Mouse (Mus musculus) heart, embryonic 11.5 days (tissue): ENCODE measurements at regions not wholly inside any gene's neighbourhood (a gene's known extent, or its start where the extent isn't known, plus 50 kb on each side); places are given as distances from the start of the nearest gene placed in this dataset.
A peak's percentile ranks its signal among the peaks of the same experiment; 100 is the strongest.

Experiments used
- ATAC-seq: fragments of 200-750 bp; cut with Nextera tagmentation; replicated peaks from 2 replicates; pipeline ENCODE4 v1.8.0; 2017; ENCODE audit warnings: moderate library complexity; ENCODE audit not compliant: insufficient number of reproducible peaks, low FRiP score, low TSS enrichment
- H3K27ac ChIP-seq: fragments of 300-500 bp; sonication (generic); 2 replicates; pipeline ENCODE4 v1.5.1; 2014; ENCODE audit warnings: mild to moderate bottlenecking, low read depth, low read length
- H3K27me3 ChIP-seq: fragments of 300-500 bp; sonication (generic); 2 replicates; pipeline ENCODE4 v1.6.1; 2014; ENCODE audit warnings: mild to moderate bottlenecking, low read length, mixed read lengths; ENCODE audit not compliant: control insufficient read depth, insufficient read depth
- H3K36me3 ChIP-seq: fragments of 300-500 bp; sonication (generic); 2 replicates; pipeline ENCODE4 v1.6.1; 2014; ENCODE audit warnings: mild to moderate bottlenecking, low read length, moderate library complexity, mixed read lengths; ENCODE audit not compliant: control insufficient read depth, insufficient read depth
- H3K4me1 ChIP-seq: fragments of 300-500 bp; sonication (generic); 2 replicates; pipeline ENCODE4 v1.6.1; 2014; ENCODE audit warnings: low read length; ENCODE audit not compliant: control insufficient read depth, insufficient read depth
- H3K4me2 ChIP-seq: fragments of 300-500 bp; sonication (generic); 2 replicates; pipeline ENCODE4 v1.6.1; 2014; ENCODE audit warnings: mild to moderate bottlenecking, moderate library complexity
- H3K4me3 ChIP-seq: fragments of 300-500 bp; sonication (generic); 2 replicates; pipeline ENCODE4 v1.5.1; 2014; ENCODE audit warnings: low read depth, low read length
- H3K9ac ChIP-seq: fragments of 300-500 bp; sonication (generic); 2 replicates; pipeline ENCODE4 v1.6.1; 2014; ENCODE audit warnings: mild to moderate bottlenecking, low read depth, low read length, moderate library complexity
- H3K9me3 ChIP-seq: fragments of 300-500 bp; sonication (generic); replicated peaks from 2 replicates; pipeline ENCODE4 v1.6.1; 2016; ENCODE audit warnings: low read length; ENCODE audit not compliant: control insufficient read depth
- WGBS: fragments of 180-500 bp; shearing (Covaris S2); extraction: QIAGEN DNeasy Blood & Tissue Kit; methylation state at CpG from one replicate; pipeline ENCODE4 v1.1.7; 2014; ENCODE audit not compliant: insufficient replicate concordance; 5-methylcytosine and 5-hydroxymethylcytosine counted together

GRCm38 (mm10) chr4:142329600-142329999, 90.4 kb upstream of the Kazn start:
- Histone ChIP-seq H3K36me3 (no peaks in the 10 kb centered on the region), H3K9me3 (no peaks in the 10 kb centered on the region), H3K4me3 (no peak overlapping the region), H3K4me2 (no peak overlapping the region), H3K27me3 (no peaks in the 10 kb centered on the region), H3K9ac (no peak overlapping the region), H3K4me1 (no peaks in the 10 kb centered on the region), H3K27ac (no peak overlapping the region)
- 84% methylated on average over 2 of the region's 2 CpGs for WGBS
- ATAC-seq, result no peak

GRCm38 (mm10) chr4:142326511-142326910, 87.3 kb upstream of the Kazn start:
- no peak overlapping the region for H3K4me2 ChIP-seq
- no peaks in the 10 kb centered on the region for H3K9me3 ChIP-seq
- WGBS, result 81% methylated on average over 5 of the region's 5 CpGs
- H3K4me1 ChIP-seq, result no peaks in the 10 kb centered on the region
- no peak for ATAC-seq
- no peak overlapping the region for H3K9ac ChIP-seq
- H3K27ac ChIP-seq, result no peak overlapping the region
- no peaks in the 10 kb centered on the region for H3K36me3 ChIP-seq
- H3K4me3 ChIP-seq, result no peak overlapping the region
- no peaks in the 10 kb centered on the region for H3K27me3 ChIP-seq

- H3K27me3 ChIP-seq, result no peaks in the 10 kb centered on the region
- H3K36me3 ChIP-seq, result no peaks in the 10 kb centered on the region
- H3K9me3 ChIP-seq, result no peaks in the 10 kb centered on the region
- no peak; the same call in 1 of the 2 replicates for ATAC-seq
- no peak overlapping the region for H3K9ac ChIP-seq
- H3K27ac ChIP-seq, result no peak overlapping the region
- H3K4me3 ChIP-seq, result no peak overlapping the region
- H3K4me2 ChIP-seq, result no peak overlapping the region
- 65% methylated on average over 14 of the region's 14 CpGs for WGBS
- no peaks in the 10 kb centered on the region for H3K4me1 ChIP-seq
Observed at GRCm38 (mm10) chr4:142321209-142321863, 82.1 kb upstream of the Kazn start.

GRCm38 (mm10) chr4:142310282-142310681, 71.1 kb upstream of the Kazn start:
- Histone ChIP-seq H3K36me3 (no peaks in the 10 kb centered on the region), H3K4me1 (0 out of 2 replicates have a peak, but pooled peaks cover 3% of the 10 kb centered on the region), H3K27me3 (no peaks in the 10 kb centered on the region), H3K27ac (no peak overlapping the region), H3K9ac (no peak overlapping the region), H3K9me3 (no peaks in the 10 kb centered on the region), H3K4me2 (no peak overlapping the region), H3K4me3 (no peak overlapping the region)
- ATAC-seq, result no peak
- WGBS, result 91% methylated on average over 6 of the region's 6 CpGs

GRCm38 (mm10) chr4:142308271-142308670, 69.1 kb upstream of the Kazn start:
- no peak for ATAC-seq
- H3K4me1 ChIP-seq, result 0 out of 2 replicates have a peak, but pooled peaks cover 5% of the 10 kb centered on the region

GRCm38 (mm10) chr4:142307321-142307720, 68.1 kb upstream of the Kazn start:
- no peak for ATAC-seq

More at GRCm38 (mm10) chr4:142308271-142308670, 69.1 kb upstream of the Kazn start:
- Histone ChIP-seq H3K9ac (no peak overlapping the region), H3K9me3 (no peaks in the 10 kb centered on the region), H3K27ac (no peak overlapping the region), H3K4me2 (no peak overlapping the region), H3K4me3 (no peak overlapping the region), H3K36me3 (no peaks in the 10 kb centered on the region), H3K27me3 (no peaks in the 10 kb centered on the region)
- WGBS, result 60% methylated on average over 7 of the region's 7 CpGs

GRCm38 (mm10) chr4:142306076-142306475, 66.9 kb upstream of the Kazn start:
- Histone ChIP-seq H3K4me1 (peaks cover 22% of the 10 kb centered on the region), H3K4me2 (no peak overlapping the region), H3K4me3 (no peak overlapping the region), H3K27me3 (no peaks in the 10 kb centered on the region), H3K9ac (no peak overlapping the region), H3K27ac (no peak overlapping the region), H3K36me3 (no peaks in the 10 kb centered on the region), H3K9me3 (no peaks in the 10 kb centered on the region)
- ATAC-seq, result no peak
- 63% methylated on average over 14 of the region's 14 CpGs for WGBS

More at GRCm38 (mm10) chr4:142307321-142307720, 68.1 kb upstream of the Kazn start:
- Histone ChIP-seq H3K4me2 (no peak overlapping the region), H3K4me1 (peaks cover 11% of the 10 kb centered on the region), H3K27ac (no peak overlapping the region), H3K4me3 (no peak overlapping the region), H3K9ac (no peak overlapping the region), H3K9me3 (no peaks in the 10 kb centered on the region), H3K36me3 (no peaks in the 10 kb centered on the region), H3K27me3 (no peaks in the 10 kb centered on the region)
- WGBS, result 72% methylated on average over 11 of the region's 11 CpGs

GRCm38 (mm10) chr4:142303374-142304020, 64.3 kb upstream of the Kazn start:
- peaks cover 22% of the 10 kb centered on the region for H3K4me1 ChIP-seq
- no peak for ATAC-seq
- 69% methylated on average over 10 of the region's 10 CpGs for WGBS
- no peaks in the 10 kb centered on the region for H3K9me3 ChIP-seq
- H3K27ac ChIP-seq, result no peak overlapping the region
- H3K36me3 ChIP-seq, result no peaks in the 10 kb centered on the region
- H3K4me2 ChIP-seq, result no peak overlapping the region
- no peak overlapping the region for H3K4me3 ChIP-seq
- no peak overlapping the region for H3K9ac ChIP-seq
- no peaks in the 10 kb centered on the region for H3K27me3 ChIP-seq

GRCm38 (mm10) chr4:142302724-142303120, 63.5 kb upstream of the Kazn start:
- no peaks in the 10 kb centered on the region for H3K27me3 ChIP-seq
- WGBS, result 46% methylated on average over 2 of the region's 2 CpGs
- no peak overlapping the region for H3K9ac ChIP-seq
- no peaks in the 10 kb centered on the region for H3K36me3 ChIP-seq
- H3K4me1 ChIP-seq, result peaks cover 20% of the 10 kb centered on the region
- no peaks in the 10 kb centered on the region for H3K9me3 ChIP-seq
- no peak overlapping the region for H3K4me3 ChIP-seq
- H3K4me2 ChIP-seq, result no peak overlapping the region
- no peak for ATAC-seq
- peak overlapping the region; percentile 82; the same call in 1 of the 2 replicates for H3K27ac ChIP-seq
